Mouse (Mus musculus) embryonic fibroblast, embryonic 13.5 days (primary cell): ENCODE measurements around the gene Ahnak2. TPM values are rescaled to one million over a fixed set of nuclear protein-coding genes. Genes with fewer than 3 reads are reported as not detected.
"Not testable (repeated sequence)": the region's sequence is repeated elsewhere in the genome, so short reads cannot be mapped to it uniquely, and the experiment has no call there.

Experiments used
- H3K27ac ChIP-seq: 2 replicates; pipeline ENCODE4 v1.5.1; 2012; ENCODE audit warnings: low read length, control low read depth, inconsistent platforms; ENCODE audit not compliant: insufficient read depth
- H3K4me1 ChIP-seq: 2 replicates; pipeline ENCODE4 v1.6.1; 2011; ENCODE audit warnings: low read length; ENCODE audit not compliant: control insufficient read depth, insufficient read depth
- H3K4me3 ChIP-seq: 2 replicates; pipeline ENCODE4 v1.5.1; 2011; ENCODE audit warnings: mild to moderate bottlenecking, control low read depth, low read length; ENCODE audit not compliant: insufficient read depth
- CTCF ChIP-seq: IDR thresholded peaks from 2 replicates; pipeline ENCODE4 v1.5.1; 2011; ENCODE audit warnings: mild to moderate bottlenecking, control low read depth, low read length, moderate library complexity, borderline replicate concordance; ENCODE audit not compliant: insufficient read depth
- POLR2A ChIP-seq: IDR thresholded peaks from 2 replicates; pipeline ENCODE4 v1.6.1; 2011; ENCODE audit warnings: low read depth, mild to moderate bottlenecking, control low read depth, low read length, moderate library complexity
- polyA plus RNA-seq: library from polyadenylated mRNA; stranded (reverse); fragments of >200 nt; gene quantifications from 2 replicates; pipeline ENCODE4 v1.2.4, GENCODE M21; 2011; ENCODE audit warnings: low read depth; ENCODE audit not compliant: missing spikeins, insufficient read length

Ahnak2 gene
- polyA plus RNA-seq: 170 and 211 TPM in 2 replicates

GRCm38 (mm10) chr12:112801864-112802846 is at the start of gene Ahnak2:
Ahnak2 (minus strand) TSS chr12:112802657.
- peak; percentile 98 for TF ChIP-seq POLR2A
- no peak for TF ChIP-seq CTCF
- H3K27ac ChIP-seq: no peak within 1 kb of the TSS

GRCm38 (mm10) chr12:112851116-112851515 is 48.7 kb upstream of the Ahnak2 start:
- TF ChIP-seq POLR2A (no peak), CTCF (no peak)
- peaks cover 6% of the 10 kb centered on the region; the same call in 1 of the 2 replicates for H3K4me1 ChIP-seq
- H3K4me3 ChIP-seq: no peak overlapping the region
- peak overlapping the region; percentile 44; the same call in 1 of the 2 replicates for H3K27ac ChIP-seq

More at GRCm38 (mm10) chr12:112801864-112802846, at the start of gene Ahnak2:
- Histone ChIP-seq H3K4me3 (peak within 1 kb of the TSS; percentile 47), H3K4me1 (peaks cover 17% of the 10 kb centered on the region)

- Histone ChIP-seq H3K4me1 (peaks cover 6% of the 10 kb centered on the region; the same call in 1 of the 2 replicates), H3K27ac (no peak overlapping the region), H3K4me3 (no peak overlapping the region)
- TF ChIP-seq POLR2A (no peak), CTCF (no peak)
These were observed 47.9 kb upstream of the Ahnak2 start for GRCm38 (mm10) chr12:112850344-112850743.

GRCm38 (mm10) chr12:112849235-112850022 is 47.0 kb upstream of the Ahnak2 start:
- H3K4me3 ChIP-seq: no peak overlapping the region
- TF ChIP-seq CTCF: no peak
- H3K27ac ChIP-seq: no peak overlapping the region
- H3K4me1 ChIP-seq: peaks cover 6% of the 10 kb centered on the region; the same call in 1 of the 2 replicates

GRCm38 (mm10) chr12:112847880-112848279 is 45.4 kb upstream of the Ahnak2 start:
- H3K4me3 ChIP-seq: no peak overlapping the region
- no peak for TF ChIP-seq CTCF
- TF ChIP-seq POLR2A: no peak
- H3K4me1 ChIP-seq: peaks cover 2% of the 10 kb centered on the region; the same call in 1 of the 2 replicates
- H3K27ac ChIP-seq: no peak overlapping the region

- no peak overlapping the region for H3K27ac ChIP-seq
- no peaks in the 10 kb centered on the region for H3K4me1 ChIP-seq
- H3K4me3 ChIP-seq: no peak overlapping the region
- TF ChIP-seq POLR2A (no peak), CTCF (peak; percentile 98)
These were observed 41.3 kb upstream of the Ahnak2 start for GRCm38 (mm10) chr12:112843803-112844202.

GRCm38 (mm10) chr12:112842128-112842527 is 39.7 kb upstream of the Ahnak2 start:
- not testable (repeated sequence) for H3K4me3 ChIP-seq, H3K4me1 ChIP-seq, H3K27ac ChIP-seq

- H3K27ac ChIP-seq, H3K4me1 ChIP-seq, H3K4me3 ChIP-seq: not testable (repeated sequence)
These were observed 39.0 kb upstream of the Ahnak2 start for GRCm38 (mm10) chr12:112841338-112841892.

GRCm38 (mm10) chr12:112840209-112841086 is 38.0 kb upstream of the Ahnak2 start:
- H3K27ac ChIP-seq: no peak overlapping the region
- no peak overlapping the region for H3K4me3 ChIP-seq
- H3K4me1 ChIP-seq: no peaks in the 10 kb centered on the region; the same call in 1 of the 2 replicates
- TF ChIP-seq POLR2A (no peak), CTCF (no peak)
